Mouse (Mus musculus): ENCODE measurements around the gene Dgka. TPM values are rescaled to one million over a fixed set of nuclear protein-coding genes. Genes with fewer than 3 reads are reported as not detected.

Gene Dgka
- 5.0 and 6.2 TPM in 2 replicates for polyA plus RNA-seq (2014; fragmentation: Nextera tagmentation; extraction: Ambion mirVana)

DNA sequence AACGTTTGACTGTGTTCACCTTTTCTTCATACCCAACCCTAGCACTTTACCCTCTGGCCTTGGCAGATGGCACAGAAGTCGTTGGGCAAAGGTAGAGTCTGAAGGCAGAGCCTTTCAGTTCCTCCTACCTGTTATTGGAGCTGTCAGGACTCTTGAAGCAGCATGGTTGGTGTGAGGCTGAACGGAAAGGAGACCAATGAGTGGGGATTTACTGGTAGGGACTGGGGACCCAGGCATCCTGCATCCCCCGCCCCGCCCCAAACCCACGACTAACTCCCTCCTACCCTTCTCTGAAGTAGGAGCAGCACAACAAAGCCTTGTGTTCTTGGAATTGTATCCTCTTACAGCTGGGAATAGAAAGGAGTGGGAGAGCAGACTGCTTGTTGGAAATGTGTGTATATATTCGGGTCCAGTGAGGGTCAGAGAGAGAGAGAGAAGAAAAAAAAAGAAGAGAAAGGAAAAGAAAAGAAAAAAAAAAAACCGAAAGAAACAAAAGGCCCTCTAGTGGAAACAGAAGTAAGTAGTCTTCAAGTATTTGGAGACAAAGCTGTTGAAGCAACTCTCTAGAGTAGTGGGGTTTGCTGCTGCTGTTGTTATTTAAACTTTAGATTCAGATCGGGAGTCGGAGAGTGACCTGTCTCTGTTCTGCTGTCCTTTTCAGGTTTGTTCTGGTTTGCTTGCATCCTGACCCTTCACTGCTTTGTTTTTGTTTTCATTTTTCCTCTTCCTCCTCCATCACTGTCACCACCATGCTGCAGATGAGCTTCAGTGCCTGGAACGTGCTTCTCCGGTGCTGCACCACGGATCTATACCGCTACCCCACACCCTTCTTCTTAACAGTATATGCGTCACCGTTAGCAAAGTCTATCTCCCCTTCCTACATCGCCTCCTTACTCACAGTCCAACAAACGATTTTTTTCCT lies at the start of gene Dgka:
TSS of gene Dgka (minus strand) at position 176 of the 922 bp plus-strand sequence.
- WGBS = 20% methylated on average over 18 of the region's 18 CpGs
- peak; percentile 40 for DNase-seq (ENCODE audit: low spot score)

GRCm38 (mm10) chr10:128794391-128794790 lies 49.7 kb upstream of the Dgka start:
- no peak for DNase-seq (ENCODE audit: low spot score)
- WGBS = 87% methylated on average over 5 of the region's 5 CpGs
- no peak for ATAC-seq (ENCODE audit: low FRiP score)

More for the DNA sequence above, at the start of gene Dgka:
- no peak within 1 kb of the TSS for H3K27ac ChIP-seq (ENCODE audit: low read depth, low read length)
- peak within 1 kb of the TSS; percentile 52 for H3K4me3 ChIP-seq (ENCODE audit: low read depth, low read length)
- H3K9me3 ChIP-seq (ENCODE audit: control insufficient read depth, low read length) = no peaks in the 10 kb centered on the region
- ATAC-seq (ENCODE audit: low FRiP score) = no peak
- H3K27me3 ChIP-seq (ENCODE audit: control insufficient read depth, insufficient read depth, low read length) = peaks cover 29% of the 10 kb centered on the region
- H3K36me3 ChIP-seq (ENCODE audit: control insufficient read depth, insufficient read depth, low read length) = no peaks in the 10 kb centered on the region
- 0 out of 2 replicates have a peak, but pooled peaks cover 6% of the 10 kb centered on the region for H3K4me1 ChIP-seq (replicated peaks; ENCODE audit: control insufficient read depth, insufficient read depth, low read length)
- peak within 1 kb of the TSS; percentile 71 for H3K9ac ChIP-seq (ENCODE audit: low read depth, low read length)
- H3K4me2 ChIP-seq (replicated peaks; ENCODE audit: low read depth, low read length) = peak within 1 kb of the TSS; percentile 93

GRCm38 (mm10) chr10:128793258-128793657 lies 48.6 kb upstream of the Dgka start:
- no peaks in the 10 kb centered on the region for H3K27me3 ChIP-seq (ENCODE audit: control insufficient read depth, insufficient read depth, low read length)
- no peak overlapping the region for H3K27ac ChIP-seq (ENCODE audit: low read depth, low read length)
- H3K36me3 ChIP-seq (ENCODE audit: control insufficient read depth, insufficient read depth, low read length) = no peaks in the 10 kb centered on the region
- no peak overlapping the region for H3K9ac ChIP-seq (ENCODE audit: low read depth, low read length)
- no peaks in the 10 kb centered on the region for H3K9me3 ChIP-seq (ENCODE audit: control insufficient read depth, low read length)
- no peaks in the 10 kb centered on the region for H3K4me1 ChIP-seq (replicated peaks; ENCODE audit: control insufficient read depth, insufficient read depth, low read length)
- no peak for DNase-seq (ENCODE audit: low spot score)
- no peak overlapping the region for H3K4me2 ChIP-seq (replicated peaks; ENCODE audit: low read depth, low read length)
- no peak for ATAC-seq (ENCODE audit: low FRiP score)
- H3K4me3 ChIP-seq (ENCODE audit: low read depth, low read length) = no peak overlapping the region
- 92% methylated on average over 1 of the region's 1 CpGs for WGBS

More at GRCm38 (mm10) chr10:128794391-128794790, 49.7 kb upstream of the Dgka start:
- Histone ChIP-seq H3K4me2 (replicated peaks; ENCODE audit: low read depth, low read length) (no peak overlapping the region), H3K27me3 (ENCODE audit: control insufficient read depth, insufficient read depth, low read length) (no peaks in the 10 kb centered on the region), H3K9ac (ENCODE audit: low read depth, low read length) (no peak overlapping the region), H3K27ac (ENCODE audit: low read depth, low read length) (no peak overlapping the region), H3K4me3 (ENCODE audit: low read depth, low read length) (no peak overlapping the region), H3K4me1 (replicated peaks; ENCODE audit: control insufficient read depth, insufficient read depth, low read length) (no peaks in the 10 kb centered on the region), H3K9me3 (ENCODE audit: control insufficient read depth, low read length) (no peaks in the 10 kb centered on the region), H3K36me3 (ENCODE audit: control insufficient read depth, insufficient read depth, low read length) (no peaks in the 10 kb centered on the region)

GRCm38 (mm10) chr10:128792041-128792440 lies 47.4 kb upstream of the Dgka start:
- ATAC-seq (ENCODE audit: low FRiP score) = no peak
- no peak for DNase-seq (ENCODE audit: low spot score)
- H3K9me3 ChIP-seq (ENCODE audit: control insufficient read depth, low read length) = no peaks in the 10 kb centered on the region

GRCm38 (mm10) chr10:128790398-128791124 lies 45.9 kb upstream of the Dgka start, which contains the start of gene Mmp19:
TSS of gene Mmp19 (plus strand) at chr10:128790910.
- Histone ChIP-seq H3K27me3 (ENCODE audit: control insufficient read depth, insufficient read depth, low read length) (no peaks in the 10 kb centered on the region), H3K27ac (ENCODE audit: low read depth, low read length) (no peak within 1 kb of the TSS), H3K4me2 (replicated peaks; ENCODE audit: low read depth, low read length) (no peak within 1 kb of the TSS), H3K4me3 (ENCODE audit: low read depth, low read length) (no peak within 1 kb of the TSS), H3K4me1 (replicated peaks; ENCODE audit: control insufficient read depth, insufficient read depth, low read length) (no peaks in the 10 kb centered on the region), H3K36me3 (ENCODE audit: control insufficient read depth, insufficient read depth, low read length) (no peaks in the 10 kb centered on the region), H3K9ac (ENCODE audit: low read depth, low read length) (no peak within 1 kb of the TSS), H3K9me3 (ENCODE audit: control insufficient read depth, low read length) (no peaks in the 10 kb centered on the region)
- 73% methylated on average over 7 of the region's 7 CpGs for WGBS
- DNase-seq (ENCODE audit: low spot score) (no peak), ATAC-seq (ENCODE audit: low FRiP score) (no peak)

More at GRCm38 (mm10) chr10:128792041-128792440, 47.4 kb upstream of the Dgka start:
- Histone ChIP-seq H3K27ac (ENCODE audit: low read depth, low read length) (no peak overlapping the region), H3K9ac (ENCODE audit: low read depth, low read length) (no peak overlapping the region), H3K27me3 (ENCODE audit: control insufficient read depth, insufficient read depth, low read length) (no peaks in the 10 kb centered on the region), H3K4me2 (replicated peaks; ENCODE audit: low read depth, low read length) (no peak overlapping the region), H3K4me1 (replicated peaks; ENCODE audit: control insufficient read depth, insufficient read depth, low read length) (no peaks in the 10 kb centered on the region), H3K36me3 (ENCODE audit: control insufficient read depth, insufficient read depth, low read length) (no peaks in the 10 kb centered on the region), H3K4me3 (ENCODE audit: low read depth, low read length) (no peak overlapping the region)

DNA sequence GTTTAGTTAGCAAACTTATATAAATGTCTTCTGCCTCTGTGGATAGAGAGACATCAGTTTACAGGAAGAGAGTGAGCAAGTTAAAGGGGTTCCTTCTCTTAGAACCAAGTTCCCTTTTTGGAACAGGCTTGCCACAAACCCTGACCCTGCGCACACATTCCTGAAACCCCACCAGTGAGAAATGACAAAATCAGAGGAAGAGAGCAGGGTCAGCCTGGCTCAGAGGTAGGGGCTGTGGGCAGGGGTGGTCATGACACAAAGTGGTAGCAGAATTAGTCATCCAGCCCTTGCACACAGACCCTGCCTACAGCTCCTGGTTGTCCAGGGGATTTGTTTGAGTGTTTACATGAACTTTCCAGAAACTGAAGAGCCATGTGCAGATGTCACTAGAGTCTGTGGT lies 35.5 kb upstream of the Dgka start:
- ATAC-seq (ENCODE audit: low FRiP score) = no peak
- no peaks in the 10 kb centered on the region for H3K4me1 ChIP-seq (replicated peaks; ENCODE audit: control insufficient read depth, insufficient read depth, low read length)
- WGBS = 93% methylated on average over 1 of the region's 1 CpGs

DNA sequence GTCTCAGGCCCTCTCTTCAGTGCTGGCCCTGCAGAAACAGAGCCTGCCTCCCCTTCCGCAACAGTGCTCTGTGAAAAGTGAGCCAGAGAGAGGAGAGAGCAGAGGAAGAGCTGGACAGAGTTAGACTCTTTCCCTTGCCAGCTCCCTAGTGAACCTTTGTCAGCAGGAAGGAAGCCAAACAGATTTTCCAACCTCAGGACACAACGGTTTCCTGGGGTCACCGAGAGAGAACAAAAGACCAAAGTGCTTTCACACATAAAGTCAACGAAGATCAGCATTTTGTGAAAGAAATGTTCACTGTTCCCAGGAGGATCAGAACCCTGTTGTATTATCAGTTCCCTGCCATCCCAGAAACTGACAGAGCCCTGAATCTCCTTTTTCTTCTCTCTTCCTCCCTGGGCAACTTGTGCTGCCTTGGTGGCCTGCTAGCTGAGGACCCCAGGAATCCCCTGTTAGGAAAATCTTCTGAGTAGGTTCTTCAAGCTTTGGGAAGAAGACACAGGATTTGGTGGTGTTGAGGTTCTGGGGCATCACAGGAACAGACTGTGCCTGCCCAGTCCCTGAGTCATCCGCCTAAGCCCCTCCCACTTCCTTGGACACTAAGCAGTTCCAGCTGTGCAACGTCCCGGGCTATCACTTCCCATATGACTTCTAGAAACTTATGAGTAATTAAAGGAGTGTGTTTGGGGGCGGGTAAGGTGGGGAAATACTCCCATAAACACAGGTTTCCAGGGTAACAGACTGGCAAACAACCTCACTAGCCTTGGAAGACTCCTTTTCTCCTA lies 34.5 kb upstream of the Dgka start:
- DNase-seq (ENCODE audit: low spot score) = peak; percentile 35
- H3K36me3 ChIP-seq (ENCODE audit: control insufficient read depth, insufficient read depth, low read length) = no peaks in the 10 kb centered on the region
- no peaks in the 10 kb centered on the region for H3K27me3 ChIP-seq (ENCODE audit: control insufficient read depth, insufficient read depth, low read length)
- no peaks in the 10 kb centered on the region for H3K9me3 ChIP-seq (ENCODE audit: control insufficient read depth, low read length)
- no peaks in the 10 kb centered on the region for H3K4me1 ChIP-seq (replicated peaks; ENCODE audit: control insufficient read depth, insufficient read depth, low read length)
- H3K9ac ChIP-seq (ENCODE audit: low read depth, low read length) = no peak overlapping the region
- 38% methylated on average over 8 of the region's 8 CpGs for WGBS
- no peak overlapping the region for H3K4me3 ChIP-seq (ENCODE audit: low read depth, low read length)
- H3K27ac ChIP-seq (ENCODE audit: low read depth, low read length) = no peak overlapping the region
- H3K4me2 ChIP-seq (replicated peaks; ENCODE audit: low read depth, low read length) = no peak overlapping the region
- ATAC-seq (ENCODE audit: low FRiP score) = no peak

More for the DNA sequence above, 35.5 kb upstream of the Dgka start:
- no peak overlapping the region for H3K27ac ChIP-seq (ENCODE audit: low read depth, low read length)
- no peak overlapping the region for H3K4me3 ChIP-seq (ENCODE audit: low read depth, low read length)
- no peaks in the 10 kb centered on the region for H3K9me3 ChIP-seq (ENCODE audit: control insufficient read depth, low read length)
- no peak for DNase-seq (ENCODE audit: low spot score)
- H3K27me3 ChIP-seq (ENCODE audit: control insufficient read depth, insufficient read depth, low read length) = no peaks in the 10 kb centered on the region
- H3K9ac ChIP-seq (ENCODE audit: low read depth, low read length) = no peak overlapping the region
- no peaks in the 10 kb centered on the region for H3K36me3 ChIP-seq (ENCODE audit: control insufficient read depth, insufficient read depth, low read length)
- no peak overlapping the region for H3K4me2 ChIP-seq (replicated peaks; ENCODE audit: low read depth, low read length)

- no peak overlapping the region for H3K9ac ChIP-seq (ENCODE audit: low read depth, low read length)
- no peaks in the 10 kb centered on the region for H3K9me3 ChIP-seq (ENCODE audit: control insufficient read depth, low read length)
- ATAC-seq (ENCODE audit: low FRiP score) = no peak
- DNase-seq (ENCODE audit: low spot score) = no peak
- no peaks in the 10 kb centered on the region for H3K36me3 ChIP-seq (ENCODE audit: control insufficient read depth, insufficient read depth, low read length)
- WGBS = 93% methylated on average over 2 of the region's 2 CpGs
- no peaks in the 10 kb centered on the region for H3K27me3 ChIP-seq (ENCODE audit: control insufficient read depth, insufficient read depth, low read length)
- H3K4me2 ChIP-seq (replicated peaks; ENCODE audit: low read depth, low read length) = no peak overlapping the region
- H3K4me3 ChIP-seq (ENCODE audit: low read depth, low read length) = no peak overlapping the region
- H3K4me1 ChIP-seq (replicated peaks; ENCODE audit: control insufficient read depth, insufficient read depth, low read length) = no peaks in the 10 kb centered on the region
- H3K27ac ChIP-seq (ENCODE audit: low read depth, low read length) = no peak overlapping the region
Measured at GRCm38 (mm10) chr10:128778441-128778840, 33.8 kb upstream of the Dgka start.
